Mouse (Mus musculus): ENCODE data around the gene Slc9a9. TPM values are rescaled to one million over a fixed set of nuclear protein-coding genes. Genes with fewer than 3 reads are reported as not detected.

The Slc9a9 gene
- polyA plus RNA-seq, 1 experiment: 4.4 TPM

DNA sequence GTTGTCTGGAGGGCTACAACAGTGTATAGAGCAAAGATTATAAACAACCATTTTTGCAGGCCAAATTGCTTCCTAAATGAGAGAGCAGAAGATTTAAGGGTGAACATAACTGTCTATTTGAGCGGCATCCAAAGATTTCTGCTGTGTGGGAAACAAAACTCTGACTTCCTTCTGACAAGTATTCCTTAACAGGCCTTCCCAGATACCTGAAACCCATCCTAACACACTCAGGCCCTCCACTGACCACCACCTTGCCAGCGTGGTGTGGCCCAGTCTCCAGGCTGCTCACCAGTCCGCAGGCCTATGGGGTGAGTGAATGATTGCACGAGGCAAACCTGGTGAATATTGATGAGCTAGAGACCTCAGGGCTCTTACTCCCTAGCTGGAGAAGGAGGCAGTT is 557.3 kb downstream of the Slc9a9 start:
- no peak overlapping the region for H3ac ChIP-seq (ENCODE audit: control insufficient read depth, insufficient read length, low read depth)
- TF ChIP-seq CTCF (IDR thresholded peaks at IDR 0.05; ENCODE audit: control insufficient read depth, insufficient read depth, insufficient read length): no peak
- no peaks in the 10 kb centered on the region for H3K27me3 ChIP-seq (ENCODE audit: control insufficient read depth, insufficient read depth, insufficient read length)
- no peaks in the 10 kb centered on the region for H3K79me2 ChIP-seq (ENCODE audit: control insufficient read depth, insufficient read depth)
- H3K36me3 ChIP-seq (ENCODE audit: control insufficient read depth, insufficient read depth): no peaks in the 10 kb centered on the region
- no peak overlapping the region for H3K4me3 ChIP-seq (ENCODE audit: insufficient read depth, poor library complexity, severe bottlenecking)
- no peaks in the 10 kb centered on the region for H3K79me3 ChIP-seq (ENCODE audit: low read depth)

- H3K27me3 ChIP-seq (ENCODE audit: control insufficient read depth, insufficient read depth, insufficient read length): no peaks in the 10 kb centered on the region
- no peak overlapping the region for H3ac ChIP-seq (ENCODE audit: control insufficient read depth, insufficient read length, low read depth)
- no peaks in the 10 kb centered on the region for H3K36me3 ChIP-seq (ENCODE audit: control insufficient read depth, insufficient read depth)
- TF ChIP-seq FOSL1 (IDR thresholded peaks at IDR 0.05; ENCODE audit: insufficient read depth, low read length, poor library complexity, severe bottlenecking): no peak
- TF ChIP-seq CEBPB (IDR thresholded peaks at IDR 0.05; ENCODE audit: low read depth): no peak
- no peak for TF ChIP-seq MAX (IDR thresholded peaks at IDR 0.05)
- no peak for TF ChIP-seq USF1 (IDR thresholded peaks at IDR 0.05; ENCODE audit: low read depth)
- no peak for TF ChIP-seq CTCF (IDR thresholded peaks at IDR 0.05; ENCODE audit: control insufficient read depth, insufficient read depth, insufficient read length)
- no peak for TF ChIP-seq MYOD1 (IDR thresholded peaks at IDR 0.05; ENCODE audit: control insufficient read depth, insufficient read length, low read depth)
- no peak for TF ChIP-seq MYOG (IDR thresholded peaks at IDR 0.05; ENCODE audit: control insufficient read depth, extremely low read depth, insufficient read length)
- no peaks in the 10 kb centered on the region for H3K79me2 ChIP-seq (ENCODE audit: control insufficient read depth, insufficient read depth)
- no peak overlapping the region for H3K4me3 ChIP-seq (ENCODE audit: insufficient read depth, poor library complexity, severe bottlenecking)
- no peaks in the 10 kb centered on the region for H3K79me3 ChIP-seq (ENCODE audit: low read depth)
Observed at GRCm38 (mm10) chr9:95228123-95228522, 558.4 kb downstream of the Slc9a9 start.

DNA sequence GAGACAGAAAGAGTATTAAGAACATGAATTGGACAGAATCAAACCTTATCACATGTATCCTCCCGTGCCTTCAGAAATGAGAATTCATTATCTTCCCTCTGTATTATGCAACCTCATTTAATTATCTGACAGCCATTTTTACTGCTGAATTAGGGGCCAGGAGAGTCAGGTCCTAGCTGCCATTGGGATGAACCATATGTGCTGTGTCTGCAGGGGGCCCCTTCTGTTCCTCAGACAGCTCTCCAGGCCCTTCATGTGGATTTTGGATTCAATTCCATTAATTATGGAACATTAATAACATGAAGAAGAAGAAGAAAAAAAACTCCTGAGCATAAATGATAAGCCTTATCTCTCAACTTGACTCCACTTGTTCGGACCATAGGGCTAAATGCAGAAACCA is 559.4 kb downstream of the Slc9a9 start:
- H3K36me3 ChIP-seq (ENCODE audit: control insufficient read depth, insufficient read depth): no peaks in the 10 kb centered on the region
- H3ac ChIP-seq (ENCODE audit: control insufficient read depth, insufficient read length, low read depth): no peak overlapping the region
- H3K27me3 ChIP-seq (ENCODE audit: control insufficient read depth, insufficient read depth, insufficient read length): no peaks in the 10 kb centered on the region
- TF ChIP-seq MYOG (IDR thresholded peaks at IDR 0.05; ENCODE audit: control insufficient read depth, extremely low read depth, insufficient read length) (no peak), CEBPB (IDR thresholded peaks at IDR 0.05; ENCODE audit: low read depth) (no peak), MYOD1 (IDR thresholded peaks at IDR 0.05; ENCODE audit: control insufficient read depth, insufficient read length, low read depth) (no peak), FOSL1 (IDR thresholded peaks at IDR 0.05; ENCODE audit: insufficient read depth, low read length, poor library complexity, severe bottlenecking) (no peak), USF1 (IDR thresholded peaks at IDR 0.05; ENCODE audit: low read depth) (no peak), MAX (IDR thresholded peaks at IDR 0.05) (no peak), CTCF (IDR thresholded peaks at IDR 0.05; ENCODE audit: control insufficient read depth, insufficient read depth, insufficient read length) (no peak)
- no peaks in the 10 kb centered on the region for H3K79me2 ChIP-seq (ENCODE audit: control insufficient read depth, insufficient read depth)
- no peak overlapping the region for H3K4me3 ChIP-seq (ENCODE audit: insufficient read depth, poor library complexity, severe bottlenecking)
- H3K79me3 ChIP-seq (ENCODE audit: low read depth): no peaks in the 10 kb centered on the region

DNA sequence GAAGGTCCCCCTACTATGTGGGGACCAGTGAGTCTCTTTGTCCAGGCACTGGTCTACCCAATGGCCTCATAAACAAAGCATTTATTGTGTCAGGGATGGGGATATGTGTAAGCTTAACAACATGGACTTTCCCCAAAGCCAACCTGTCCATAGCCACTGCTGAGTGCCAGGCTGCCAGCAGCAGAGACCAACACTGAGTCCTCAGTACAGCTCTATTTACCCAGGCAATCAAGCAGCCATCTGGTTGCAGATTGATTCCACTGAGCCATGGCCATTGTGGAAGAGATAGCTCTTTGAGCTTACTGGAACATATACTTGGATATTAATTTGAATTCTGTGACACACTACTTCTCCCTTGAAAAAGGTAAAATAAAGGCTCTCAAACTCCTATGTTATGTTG is 570.2 kb downstream of the Slc9a9 start:
- TF ChIP-seq MAX (IDR thresholded peaks at IDR 0.05) (no peak), CEBPB (IDR thresholded peaks at IDR 0.05; ENCODE audit: low read depth) (no peak), CTCF (IDR thresholded peaks at IDR 0.05; ENCODE audit: control insufficient read depth, insufficient read depth, insufficient read length) (no peak), FOSL1 (IDR thresholded peaks at IDR 0.05; ENCODE audit: insufficient read depth, low read length, poor library complexity, severe bottlenecking) (no peak), MYOG (IDR thresholded peaks at IDR 0.05; ENCODE audit: control insufficient read depth, extremely low read depth, insufficient read length) (no peak)
- Histone ChIP-seq H3K36me3 (ENCODE audit: control insufficient read depth, insufficient read depth) (no peaks in the 10 kb centered on the region), H3ac (ENCODE audit: control insufficient read depth, insufficient read length, low read depth) (no peak overlapping the region), H3K79me2 (ENCODE audit: control insufficient read depth, insufficient read depth) (no peaks in the 10 kb centered on the region), H3K79me3 (ENCODE audit: low read depth) (no peaks in the 10 kb centered on the region), H3K27me3 (ENCODE audit: control insufficient read depth, insufficient read depth, insufficient read length) (no peaks in the 10 kb centered on the region), H3K4me3 (ENCODE audit: insufficient read depth, poor library complexity, severe bottlenecking) (no peak overlapping the region)

- Histone ChIP-seq H3K79me2 (ENCODE audit: control insufficient read depth, insufficient read depth) (no peaks in the 10 kb centered on the region), H3ac (ENCODE audit: control insufficient read depth, insufficient read length, low read depth) (no peak overlapping the region), H3K79me3 (ENCODE audit: low read depth) (no peaks in the 10 kb centered on the region), H3K27me3 (ENCODE audit: control insufficient read depth, insufficient read depth, insufficient read length) (no peaks in the 10 kb centered on the region), H3K4me3 (ENCODE audit: insufficient read depth, poor library complexity, severe bottlenecking) (no peak overlapping the region), H3K36me3 (ENCODE audit: control insufficient read depth, insufficient read depth) (no peaks in the 10 kb centered on the region)
- TF ChIP-seq CEBPB (IDR thresholded peaks at IDR 0.05; ENCODE audit: low read depth) (no peak), CTCF (IDR thresholded peaks at IDR 0.05; ENCODE audit: control insufficient read depth, insufficient read depth, insufficient read length) (no peak), MYOD1 (IDR thresholded peaks at IDR 0.05; ENCODE audit: control insufficient read depth, insufficient read length, low read depth) (no peak), MAX (IDR thresholded peaks at IDR 0.05) (no peak), MYOG (IDR thresholded peaks at IDR 0.05; ENCODE audit: control insufficient read depth, extremely low read depth, insufficient read length) (no peak)
Observed at GRCm38 (mm10) chr9:95242628-95243195, 573.0 kb downstream of the Slc9a9 start.

DNA sequence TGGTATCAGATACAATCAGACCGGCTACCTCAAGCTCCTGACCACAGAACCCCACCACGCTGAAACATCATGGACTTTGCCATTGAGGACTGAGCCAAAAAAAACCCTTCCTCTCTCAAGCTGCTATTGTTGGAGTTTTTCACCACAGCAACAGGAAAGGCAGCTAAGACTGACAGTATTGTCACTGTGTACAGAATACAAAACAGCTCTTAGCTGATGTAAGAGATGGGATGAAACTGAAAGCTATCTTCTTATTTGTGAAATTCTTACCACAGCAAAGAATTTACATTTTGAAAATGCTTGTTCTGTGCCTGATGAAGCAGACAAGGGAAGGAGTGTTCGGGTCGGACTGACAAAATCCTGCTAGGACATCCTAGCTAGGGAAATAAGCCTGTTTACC is 584.5 kb downstream of the Slc9a9 start:
- Histone ChIP-seq H3K36me3 (ENCODE audit: control insufficient read depth, insufficient read depth) (no peaks in the 10 kb centered on the region), H3K79me3 (ENCODE audit: low read depth) (no peaks in the 10 kb centered on the region), H3K4me3 (ENCODE audit: insufficient read depth, poor library complexity, severe bottlenecking) (no peak overlapping the region), H3ac (ENCODE audit: control insufficient read depth, insufficient read length, low read depth) (no peak overlapping the region), H3K79me2 (ENCODE audit: control insufficient read depth, insufficient read depth) (no peaks in the 10 kb centered on the region), H3K27me3 (ENCODE audit: control insufficient read depth, insufficient read depth, insufficient read length) (no peaks in the 10 kb centered on the region)
- TF ChIP-seq USF1 (IDR thresholded peaks at IDR 0.05; ENCODE audit: low read depth) (no peak), CTCF (IDR thresholded peaks at IDR 0.05; ENCODE audit: control insufficient read depth, insufficient read depth, insufficient read length) (no peak), MYOD1 (IDR thresholded peaks at IDR 0.05; ENCODE audit: control insufficient read depth, insufficient read length, low read depth) (no peak), FOSL1 (IDR thresholded peaks at IDR 0.05; ENCODE audit: insufficient read depth, low read length, poor library complexity, severe bottlenecking) (no peak), MAX (IDR thresholded peaks at IDR 0.05) (no peak), CEBPB (IDR thresholded peaks at IDR 0.05; ENCODE audit: low read depth) (no peak), MYOG (IDR thresholded peaks at IDR 0.05; ENCODE audit: control insufficient read depth, extremely low read depth, insufficient read length) (no peak)

Data from C2C12 (cell line).